Mouse (Mus musculus) inflammation-experienced regulatory T-cells, adult 16 weeks (primary cell): ENCODE measurements around the gene Gabrr1. TPM values are rescaled to one million over a fixed set of nuclear protein-coding genes. Genes with fewer than 3 reads are reported as not detected.

Source experiments
- polyA plus RNA-seq: library from polyadenylated mRNA; unstranded; fragments of 100-300 nt; shearing (Covaris generic); gene quantifications from one replicate; pipeline ENCODE4 v1.2.1, GENCODE M21; 2017

Gabrr1 gene
- not detected for polyA plus RNA-seq

GRCm38 (mm10) chr4:33132221-33132620, at the start of gene Gabrr1:
Gene Gabrr1, plus strand, starts transcription at chr4:33132521.

DNA sequence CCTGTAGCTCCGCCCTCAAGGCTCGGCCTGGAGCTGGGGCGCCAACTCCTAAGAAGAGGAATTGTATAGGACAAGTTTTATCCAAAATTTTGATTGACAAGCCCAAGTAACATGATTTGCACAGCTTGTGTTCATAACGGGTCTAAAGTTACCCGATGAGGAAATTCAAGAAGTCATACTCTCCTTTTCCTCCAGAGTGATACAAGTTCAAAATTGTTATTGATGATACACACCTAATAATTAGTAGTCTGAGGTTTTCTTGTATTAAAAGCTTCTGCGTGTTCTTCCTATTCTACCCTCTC, 57.4 kb downstream of the Gabrr1 start, which contains the start of gene Pm20d2:
Pm20d2 (minus strand) TSS at position 3 of the 302 bp plus-strand sequence.

GRCm38 (mm10) chr4:33208881-33209841, 76.8 kb downstream of the Gabrr1 start, which contains the start of gene Srsf12:
Gene Srsf12, plus strand, starts transcription at chr4:33208991.

Other genes starting within 250 kb of the Gabrr1 start
- gene Ankrd6, start 181.7 kb upstream of the Gabrr1 start, polyA plus RNA-seq, result 5.3 TPM
- 11.7 TPM for gene Rragd, start 149.5 kb upstream of the Gabrr1 start, polyA plus RNA-seq
- 68.5 TPM for gene Ube2j1, start 101.1 kb upstream of the Gabrr1 start, polyA plus RNA-seq
- gene Gabrr2, start 69.5 kb upstream of the Gabrr1 start, polyA plus RNA-seq, result 22.5 TPM
- gene Pm20d2, start 57.2 kb downstream of the Gabrr1 start, polyA plus RNA-seq, result not detected
- 2.9 TPM for gene Srsf12, start 76.5 kb downstream of the Gabrr1 start, polyA plus RNA-seq
- 68.8 TPM for gene Pnrc1, start 157.6 kb downstream of the Gabrr1 start, polyA plus RNA-seq
- 70.1 TPM for gene Rngtt, start 177.8 kb downstream of the Gabrr1 start, polyA plus RNA-seq